Mouse (Mus musculus): Measurements from ENCODE around the gene Pgghg. TPM values are rescaled to one million over a fixed set of nuclear protein-coding genes. Genes with fewer than 3 reads are reported as not detected.

Pgghg gene
- polyA plus RNA-seq (2015; fragmentation: Illumina TruSeq; extraction: RNeasy Lipid Tissue Mini Kit (QIAGEN cat#74804); ENCODE audit: low read depth, low replicate concordance): 4.3 TPM

DNA sequence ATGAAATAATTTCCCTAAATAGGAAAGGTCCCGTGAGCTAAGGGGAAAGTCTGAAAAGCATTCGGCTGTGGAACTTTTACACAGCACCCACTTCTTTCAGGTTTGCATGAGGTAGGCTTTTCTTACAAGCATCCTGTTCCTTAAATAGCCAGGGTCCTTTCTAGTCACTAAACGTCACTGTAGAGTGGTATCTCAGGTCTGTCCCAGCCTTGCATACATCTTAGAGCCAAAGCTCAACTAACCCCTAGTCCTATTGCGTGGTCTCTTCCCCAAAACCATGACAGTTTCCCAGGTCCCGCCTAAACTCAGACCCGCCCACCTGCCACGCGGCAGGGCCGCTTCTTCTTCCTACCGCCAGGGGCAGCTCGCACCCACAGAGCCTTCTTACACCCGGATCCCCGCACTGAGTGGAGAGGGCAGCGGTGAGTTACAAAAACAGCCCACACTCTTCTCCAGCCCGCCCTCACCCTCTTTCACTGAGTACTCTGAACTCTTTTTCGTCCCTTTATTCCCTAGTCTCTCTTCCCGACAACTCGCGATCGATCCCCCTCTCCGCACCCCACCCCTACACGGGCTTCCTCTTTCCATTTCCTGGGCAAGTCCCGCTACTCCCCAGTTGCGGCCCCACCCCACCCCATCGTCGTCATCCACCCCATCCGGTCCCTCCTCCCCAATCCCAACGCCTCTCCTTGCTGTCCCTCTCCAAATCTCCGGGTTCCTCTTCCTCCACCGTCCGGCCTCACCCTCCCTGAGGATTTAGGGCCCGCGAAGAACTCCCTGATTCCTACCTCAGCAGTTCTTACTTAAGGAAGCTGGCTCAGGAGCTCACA lies at the start of gene Pgghg:
Gene Pgghg (plus strand): TSS at position 170 of the 830 bp plus-strand sequence.

DNA sequence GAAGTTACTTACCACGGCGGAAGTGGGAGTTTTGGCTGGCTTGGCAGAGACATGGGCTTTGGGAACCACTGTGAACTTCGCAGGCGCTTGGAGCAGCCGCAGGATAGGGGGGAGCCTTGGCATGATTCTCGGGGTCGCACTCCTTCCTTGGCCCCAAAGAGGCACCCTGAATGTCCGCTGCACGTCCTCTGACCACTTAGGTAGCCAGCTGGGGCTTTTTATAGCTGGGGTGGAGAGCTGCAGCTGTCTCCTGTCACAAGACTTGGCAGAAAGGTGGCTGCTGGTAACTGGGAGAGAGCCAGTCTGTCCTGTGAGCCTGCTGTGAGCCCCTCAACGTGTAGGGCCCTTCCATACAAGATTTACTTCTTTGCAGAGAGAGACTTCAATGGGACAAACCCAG lies 41.0 kb upstream of the Pgghg start, which contains the start of gene Cox8b:
Gene Cox8b (minus strand): TSS at position 227 of the 400 bp plus-strand sequence.

DNA sequence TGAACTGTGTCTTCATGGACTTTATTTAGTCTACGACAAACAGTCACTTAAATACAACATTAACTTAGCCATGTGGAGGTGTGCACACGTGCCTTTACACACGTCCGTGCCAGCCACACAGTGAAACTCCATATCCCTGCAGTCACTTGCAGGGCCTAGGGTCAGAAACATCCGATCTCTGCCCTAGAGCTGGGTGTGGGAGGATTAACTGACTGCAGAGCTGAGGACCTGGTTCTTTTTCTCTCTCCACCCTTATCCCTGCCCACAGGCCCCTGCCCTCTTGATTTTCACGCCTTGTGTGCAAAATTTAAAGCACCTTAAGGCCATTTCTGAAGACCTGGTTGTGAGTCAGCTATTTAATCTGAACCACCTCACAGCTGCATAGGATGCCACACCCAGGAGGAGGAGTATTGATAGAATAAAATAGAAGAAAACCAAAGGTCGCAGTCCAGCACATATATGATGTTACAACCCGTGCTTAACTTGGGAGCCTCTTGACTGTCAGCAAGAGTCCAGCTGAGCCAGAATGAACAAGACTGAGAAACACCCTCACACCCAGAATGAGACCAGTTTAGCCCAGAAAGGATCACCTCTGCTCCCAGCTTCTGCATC lies 20.7 kb upstream of the Pgghg start, which contains the start of gene Nlrp6:
Gene Nlrp6 (plus strand): TSS at position 485 of the 612 bp plus-strand sequence.

DNA sequence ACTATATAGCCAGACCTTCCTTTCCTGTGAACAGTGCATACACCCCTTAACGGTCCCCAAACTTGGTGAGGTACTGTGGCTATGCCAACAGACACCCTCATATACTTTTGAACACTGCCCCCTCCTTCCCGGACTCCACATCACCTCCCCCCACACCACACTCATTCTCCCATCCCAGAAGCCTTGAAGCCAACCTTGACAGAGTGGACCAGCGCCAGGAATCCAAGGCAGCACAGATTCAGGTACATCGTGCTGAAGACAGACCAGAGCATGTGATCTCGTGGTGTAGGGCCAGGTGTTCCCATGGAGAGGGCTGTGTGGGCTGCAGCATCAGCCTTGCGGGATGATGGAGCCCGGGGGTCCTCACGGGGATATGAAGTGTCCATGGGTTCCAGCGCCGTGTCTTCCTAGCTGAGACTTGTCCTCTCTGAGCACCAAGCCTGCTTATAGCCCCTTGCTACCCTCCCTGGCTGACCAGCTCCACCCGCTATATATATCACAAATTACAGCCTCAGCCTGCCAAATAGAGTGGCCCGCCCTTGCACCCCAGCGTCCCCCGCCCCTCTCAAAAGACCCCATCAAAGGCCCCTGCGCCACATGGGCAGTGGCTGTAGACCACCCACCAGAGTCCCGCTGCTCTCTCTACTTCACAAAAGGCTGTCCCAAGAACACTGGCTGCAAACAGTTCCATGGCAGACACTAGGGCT lies 8.8 kb downstream of the Pgghg start, which contains the start of gene Ifitm5:
Gene Ifitm5 (minus strand): TSS at position 468 of the 707 bp plus-strand sequence.

DNA sequence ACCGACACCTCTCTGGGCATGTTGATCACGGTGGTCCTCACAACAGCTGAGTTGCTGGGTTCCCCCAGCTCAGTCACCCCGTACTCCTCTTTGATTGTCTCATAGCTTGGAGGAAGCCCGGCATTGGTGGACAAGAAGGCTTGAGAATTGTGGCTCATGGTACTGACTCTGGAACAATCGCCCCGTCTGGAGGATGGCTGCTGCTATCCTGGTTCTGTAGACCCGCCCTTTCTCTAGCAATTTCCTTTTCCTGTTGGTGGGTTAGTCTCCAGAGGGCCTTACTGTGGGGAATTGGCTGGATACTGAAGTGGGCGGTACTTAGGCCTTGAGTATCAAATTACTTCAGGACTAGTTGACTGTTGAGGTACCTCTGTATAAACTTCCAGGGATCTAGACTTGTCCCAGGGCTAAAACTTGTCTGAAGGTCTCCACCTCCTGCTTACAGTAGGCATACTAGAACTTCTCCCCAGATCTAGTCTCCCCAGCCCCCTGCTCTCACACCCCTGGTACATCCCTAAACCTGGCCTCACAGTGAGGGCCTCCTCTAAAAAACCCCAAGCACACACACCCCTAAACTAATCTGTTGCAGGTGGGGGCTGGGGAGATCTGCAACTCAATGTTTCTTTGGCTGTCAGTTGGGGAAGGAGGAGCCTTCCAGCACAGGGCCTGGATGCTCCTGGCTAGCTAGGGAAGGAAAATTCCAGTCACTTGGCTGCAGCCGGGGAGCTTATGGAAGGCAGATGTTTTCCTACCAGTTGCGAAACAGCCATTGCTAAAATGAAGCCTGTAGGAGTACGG lies 14.8 kb downstream of the Pgghg start, which contains the start of the genes Gm45717 and Ifitm2:
Gene Gm45717 (minus strand): TSS at position 180 of the 798 bp plus-strand sequence.
Gene Ifitm2 (minus strand): TSS at position 230 of the 798 bp plus-strand sequence.

DNA sequence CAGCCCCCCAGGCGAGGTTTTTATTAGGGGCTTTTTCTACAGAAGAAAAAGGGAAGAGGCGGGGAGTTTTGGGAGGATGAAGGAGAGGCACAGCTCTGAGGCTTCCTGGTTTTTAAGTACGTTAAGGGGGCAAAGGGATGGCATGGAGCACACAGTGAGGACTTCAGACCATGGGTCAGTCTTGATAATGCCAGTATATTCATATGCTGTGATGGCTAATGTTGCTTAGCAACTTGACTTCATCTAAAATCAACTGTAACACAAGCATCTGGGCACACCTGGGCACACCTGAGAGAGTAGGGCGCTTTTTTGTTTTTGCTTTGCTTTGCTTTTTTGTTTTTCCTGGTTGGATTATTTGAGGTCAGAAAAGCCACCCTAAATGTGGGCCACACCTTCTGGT lies 25.7 kb downstream of the Pgghg start, which contains the start of gene Ifitm1:
Gene Ifitm1 (plus strand): TSS at position 301 of the 400 bp plus-strand sequence.

Other genes starting within 250 kb of the Pgghg start
- not detected for gene Olfr541, start 244.1 kb upstream of the Pgghg start, polyA plus RNA-seq (2015; fragmentation: Illumina TruSeq; extraction: RNeasy Lipid Tissue Mini Kit (QIAGEN cat#74804); ENCODE audit: low read depth, low replicate concordance)
- gene Cyp2e1, start 177.7 kb upstream of the Pgghg start, polyA plus RNA-seq (2015; fragmentation: Illumina TruSeq; extraction: RNeasy Lipid Tissue Mini Kit (QIAGEN cat#74804); ENCODE audit: low read depth, low replicate concordance): 0.73 TPM
- gene Syce1, start 153.5 kb upstream of the Pgghg start, polyA plus RNA-seq (2015; fragmentation: Illumina TruSeq; extraction: RNeasy Lipid Tissue Mini Kit (QIAGEN cat#74804); ENCODE audit: low read depth, low replicate concordance): 0.52 TPM
- gene Zfp941, start 119.2 kb upstream of the Pgghg start, polyA plus RNA-seq (2015; fragmentation: Illumina TruSeq; extraction: RNeasy Lipid Tissue Mini Kit (QIAGEN cat#74804); ENCODE audit: low read depth, low replicate concordance): 21.9 TPM
- 1.6 TPM for gene Urah, start 106.4 kb upstream of the Pgghg start, polyA plus RNA-seq (2015; fragmentation: Illumina TruSeq; extraction: RNeasy Lipid Tissue Mini Kit (QIAGEN cat#74804); ENCODE audit: low read depth, low replicate concordance)
- not detected for gene Scgb1c1, start 95.8 kb upstream of the Pgghg start, polyA plus RNA-seq (2015; fragmentation: Illumina TruSeq; extraction: RNeasy Lipid Tissue Mini Kit (QIAGEN cat#74804); ENCODE audit: low read depth, low replicate concordance)
- 0.28 TPM for gene Odf3, start 93.6 kb upstream of the Pgghg start, polyA plus RNA-seq (2015; fragmentation: Illumina TruSeq; extraction: RNeasy Lipid Tissue Mini Kit (QIAGEN cat#74804); ENCODE audit: low read depth, low replicate concordance)
- gene Gm45785, start 85.1 kb upstream of the Pgghg start, polyA plus RNA-seq (2015; fragmentation: Illumina TruSeq; extraction: RNeasy Lipid Tissue Mini Kit (QIAGEN cat#74804); ENCODE audit: low read depth, low replicate concordance): not detected
- gene Ric8a, start 84.4 kb upstream of the Pgghg start, polyA plus RNA-seq (2015; fragmentation: Illumina TruSeq; extraction: RNeasy Lipid Tissue Mini Kit (QIAGEN cat#74804); ENCODE audit: low read depth, low replicate concordance): 66.6 TPM
- 34.2 TPM for gene Bet1l, start 83.8 kb upstream of the Pgghg start, polyA plus RNA-seq (2015; fragmentation: Illumina TruSeq; extraction: RNeasy Lipid Tissue Mini Kit (QIAGEN cat#74804); ENCODE audit: low read depth, low replicate concordance)
- 133 TPM for gene Psmd13, start 59.4 kb upstream of the Pgghg start, polyA plus RNA-seq (2015; fragmentation: Illumina TruSeq; extraction: RNeasy Lipid Tissue Mini Kit (QIAGEN cat#74804); ENCODE audit: low read depth, low replicate concordance)
- 133 TPM for gene Sirt3, start 59.1 kb upstream of the Pgghg start, polyA plus RNA-seq (2015; fragmentation: Illumina TruSeq; extraction: RNeasy Lipid Tissue Mini Kit (QIAGEN cat#74804); ENCODE audit: low read depth, low replicate concordance)
- 4.6 TPM for gene Cox8b, start 40.9 kb upstream of the Pgghg start, polyA plus RNA-seq (2015; fragmentation: Illumina TruSeq; extraction: RNeasy Lipid Tissue Mini Kit (QIAGEN cat#74804); ENCODE audit: low read depth, low replicate concordance)
- gene Nlrp6, start 20.5 kb upstream of the Pgghg start, polyA plus RNA-seq (2015; fragmentation: Illumina TruSeq; extraction: RNeasy Lipid Tissue Mini Kit (QIAGEN cat#74804); ENCODE audit: low read depth, low replicate concordance): 0.34 TPM
- gene Ifitm5, start 8.9 kb downstream of the Pgghg start, polyA plus RNA-seq (2015; fragmentation: Illumina TruSeq; extraction: RNeasy Lipid Tissue Mini Kit (QIAGEN cat#74804); ENCODE audit: low read depth, low replicate concordance): not detected
- not detected for gene Gm45717, start 14.5 kb downstream of the Pgghg start, polyA plus RNA-seq (2015; fragmentation: Illumina TruSeq; extraction: RNeasy Lipid Tissue Mini Kit (QIAGEN cat#74804); ENCODE audit: low read depth, low replicate concordance)
- 31.6 TPM for gene Ifitm2, start 14.6 kb downstream of the Pgghg start, polyA plus RNA-seq (2015; fragmentation: Illumina TruSeq; extraction: RNeasy Lipid Tissue Mini Kit (QIAGEN cat#74804); ENCODE audit: low read depth, low replicate concordance)
- 8.0 TPM for gene Ifitm1, start 25.8 kb downstream of the Pgghg start, polyA plus RNA-seq (2015; fragmentation: Illumina TruSeq; extraction: RNeasy Lipid Tissue Mini Kit (QIAGEN cat#74804); ENCODE audit: low read depth, low replicate concordance)
- 39.7 TPM for gene Ifitm3, start 69.4 kb downstream of the Pgghg start, polyA plus RNA-seq (2015; fragmentation: Illumina TruSeq; extraction: RNeasy Lipid Tissue Mini Kit (QIAGEN cat#74804); ENCODE audit: low read depth, low replicate concordance)
- 1.1 TPM for gene Ifitm6, start 76.5 kb downstream of the Pgghg start, polyA plus RNA-seq (2015; fragmentation: Illumina TruSeq; extraction: RNeasy Lipid Tissue Mini Kit (QIAGEN cat#74804); ENCODE audit: low read depth, low replicate concordance)
- not detected for gene Gm17387, start 87.7 kb downstream of the Pgghg start, polyA plus RNA-seq (2015; fragmentation: Illumina TruSeq; extraction: RNeasy Lipid Tissue Mini Kit (QIAGEN cat#74804); ENCODE audit: low read depth, low replicate concordance)
- gene B4galnt4, start 119.7 kb downstream of the Pgghg start, polyA plus RNA-seq (2015; fragmentation: Illumina TruSeq; extraction: RNeasy Lipid Tissue Mini Kit (QIAGEN cat#74804); ENCODE audit: low read depth, low replicate concordance): 44.9 TPM
- gene Pkp3, start 136.8 kb downstream of the Pgghg start, polyA plus RNA-seq (2015; fragmentation: Illumina TruSeq; extraction: RNeasy Lipid Tissue Mini Kit (QIAGEN cat#74804); ENCODE audit: low read depth, low replicate concordance): not detected
- 2.7 TPM for gene Sigirr, start 159.2 kb downstream of the Pgghg start, polyA plus RNA-seq (2015; fragmentation: Illumina TruSeq; extraction: RNeasy Lipid Tissue Mini Kit (QIAGEN cat#74804); ENCODE audit: low read depth, low replicate concordance)
- gene Ano9, start 176.4 kb downstream of the Pgghg start, polyA plus RNA-seq (2015; fragmentation: Illumina TruSeq; extraction: RNeasy Lipid Tissue Mini Kit (QIAGEN cat#74804); ENCODE audit: low read depth, low replicate concordance): not detected
- gene Ptdss2, start 181.0 kb downstream of the Pgghg start, polyA plus RNA-seq (2015; fragmentation: Illumina TruSeq; extraction: RNeasy Lipid Tissue Mini Kit (QIAGEN cat#74804); ENCODE audit: low read depth, low replicate concordance): 59.5 TPM
- gene Rnh1, start 231.5 kb downstream of the Pgghg start, polyA plus RNA-seq (2015; fragmentation: Illumina TruSeq; extraction: RNeasy Lipid Tissue Mini Kit (QIAGEN cat#74804); ENCODE audit: low read depth, low replicate concordance): 53.6 TPM

Measured in brain, adult 10 weeks (tissue).